7 mouse cellular contexts compared by ENCODE assay signal in genomic region chr1:65178126-65178901, GRCm38 (mm10). TPM values are rescaled to one million over a fixed set of nuclear protein-coding genes. Genes with fewer than 3 reads are reported as not detected.
DNase-seq lines count a peak whose midpoint lies in the region; ATAC-seq lines count a peak whose summit lies in the region.

No protein-coding gene starts in this region.

- H3K27me3 ChIP-seq in embryonic facial prominence, embryonic 10.5 days (replicated peaks; ENCODE audit: low read depth, poor library complexity, severe bottlenecking) = no peaks in the 10 kb centered on the region
- no peaks in the 10 kb centered on the region for H3K27me3 ChIP-seq in limb, embryonic 10.5 days (ENCODE audit: low read depth, poor library complexity, severe bottlenecking)
- H3K27me3 ChIP-seq in midbrain, embryonic 13.5 days = no peaks in the 10 kb centered on the region

- H3K27ac ChIP-seq in embryonic facial prominence, embryonic 10.5 days (replicated peaks) = peak overlapping the region; percentile 96
- peak overlapping the region; percentile 95 for H3K27ac ChIP-seq in limb, embryonic 10.5 days
- H3K27ac ChIP-seq in midbrain, embryonic 13.5 days = peak overlapping the region; percentile 99

- no peaks in the 10 kb centered on the region for H3K9me3 ChIP-seq in embryonic facial prominence, embryonic 10.5 days
- H3K9me3 ChIP-seq in limb, embryonic 10.5 days (replicated peaks) = no peaks in the 10 kb centered on the region
- H3K9me3 ChIP-seq in midbrain, embryonic 13.5 days = no peaks in the 10 kb centered on the region

- ATAC-seq in granulocyte monocyte progenitor cell, adult 5-6 weeks (replicated peaks; ENCODE audit: poor library complexity, severe bottlenecking) = peak; percentile 77
- ATAC-seq in midbrain, embryonic 13.5 days = peak; percentile 85

- peak overlapping the region; percentile 81 for H3K4me3 ChIP-seq in embryonic facial prominence, embryonic 10.5 days
- peak overlapping the region; percentile 82 for H3K4me3 ChIP-seq in limb, embryonic 10.5 days
- peak overlapping the region; percentile 76 for H3K4me3 ChIP-seq in midbrain, embryonic 13.5 days (replicated peaks)

- peak overlapping the region; percentile 68 for H3K4me2 ChIP-seq in midbrain, embryonic 13.5 days (replicated peaks)

- peak overlapping the region; percentile 88 for H3K9ac ChIP-seq in midbrain, embryonic 13.5 days (replicated peaks)

- peaks cover 22% of the 10 kb centered on the region for H3K4me1 ChIP-seq in embryonic facial prominence, embryonic 10.5 days
- H3K4me1 ChIP-seq in limb, embryonic 10.5 days = peaks cover 11% of the 10 kb centered on the region; the same call in 1 of the 2 replicates
- peaks cover 41% of the 10 kb centered on the region for H3K4me1 ChIP-seq in midbrain, embryonic 13.5 days (replicated peaks)

- peak; percentile 98 for DNase-seq in adrenal gland, postnatal 10 days
- peak; percentile 93 for DNase-seq in embryonic facial prominence, embryonic 10.5 days (ENCODE audit: low spot score)
- peak; percentile 98 for DNase-seq in kidney, adult 11 months
- DNase-seq in limb, embryonic 10.5 days (ENCODE audit: low spot score) = peak; percentile 91
- peak; percentile 84 for DNase-seq in spleen, adult 12 weeks (ENCODE audit: low spot score)

- WGBS in embryonic facial prominence, embryonic 10.5 days = 6% methylated on average over 27 of the region's 27 CpGs
- 8% methylated on average over 27 of the region's 27 CpGs for WGBS in limb, embryonic 10.5 days
- WGBS in midbrain, embryonic 13.5 days = 7% methylated on average over 27 of the region's 27 CpGs

- H3K36me3 ChIP-seq in embryonic facial prominence, embryonic 10.5 days (replicated peaks) = peaks cover 16% of the 10 kb centered on the region
- H3K36me3 ChIP-seq in limb, embryonic 10.5 days = peaks cover 15% of the 10 kb centered on the region
- peaks cover 13% of the 10 kb centered on the region for H3K36me3 ChIP-seq in midbrain, embryonic 13.5 days

RNA-seq across cellular contexts. Expression of gene Idh1, which starts 8.0 kb away (rescaled TPM):
- 100 to 1,000 TPM; 272 to 322 TPM for total RNA-seq in adrenal gland, postnatal 10 days (2021)
- polyA plus RNA-seq in embryonic facial prominence, embryonic 10.5 days (2016; fragmentation: Nextera tagmentation; extraction: Ambion mirVana) = 228 and 231 TPM in 2 replicates
- 98.5 and 119 TPM in 2 replicates for total RNA-seq in granulocyte monocyte progenitor cell, adult 5-6 weeks (2014; fragmentation: Nextera tagmentation)
- 214 and 218 TPM in 2 replicates for total RNA-seq in granulocyte monocyte progenitor cell, adult 5-6 weeks (2017)
- 147 and 173 TPM in 2 replicates for polyA plus RNA-seq in limb, embryonic 10.5 days (2016; fragmentation: Nextera tagmentation; extraction: Ambion mirVana)
- polyA plus RNA-seq in midbrain, embryonic 13.5 days (2015; fragmentation: Nextera tagmentation; extraction: Ambion mirVana) = 517 and 568 TPM in 2 replicates

RNA-seq across cellular contexts. Expression of gene Pikfyve, which starts 8.2 kb away (rescaled TPM):
- total RNA-seq in adrenal gland, postnatal 10 days (2021) = 10 to 100 TPM; 22.8 to 26.2 TPM
- polyA plus RNA-seq in embryonic facial prominence, embryonic 10.5 days (2016; fragmentation: Nextera tagmentation; extraction: Ambion mirVana) = 13.5 and 13.7 TPM in 2 replicates
- 23.0 and 26.7 TPM in 2 replicates for total RNA-seq in granulocyte monocyte progenitor cell, adult 5-6 weeks (2014; fragmentation: Nextera tagmentation)
- total RNA-seq in granulocyte monocyte progenitor cell, adult 5-6 weeks (2017) = 27.9 and 29.8 TPM in 2 replicates
- 13.1 and 13.2 TPM in 2 replicates for polyA plus RNA-seq in limb, embryonic 10.5 days (2016; fragmentation: Nextera tagmentation; extraction: Ambion mirVana)
- polyA plus RNA-seq in midbrain, embryonic 13.5 days (2015; fragmentation: Nextera tagmentation; extraction: Ambion mirVana) = 14.4 and 16.2 TPM in 2 replicates

RNA-seq across cellular contexts. Expression of gene D630023F18Rik, which starts 55.3 kb away (rescaled TPM):
- under 1 TPM; 0.24 to 0.36 TPM for total RNA-seq in adrenal gland, postnatal 10 days (2021)
- 0.50 and 0.56 TPM in 2 replicates for polyA plus RNA-seq in embryonic facial prominence, embryonic 10.5 days (2016; fragmentation: Nextera tagmentation; extraction: Ambion mirVana)
- total RNA-seq in granulocyte monocyte progenitor cell, adult 5-6 weeks (2014; fragmentation: Nextera tagmentation) = 0.70 TPM in 1 of 2 replicates, not detected in the other
- 1.3 and 2.3 TPM in 2 replicates for total RNA-seq in granulocyte monocyte progenitor cell, adult 5-6 weeks (2017)
- 0.35 and 0.50 TPM in 2 replicates for polyA plus RNA-seq in limb, embryonic 10.5 days (2016; fragmentation: Nextera tagmentation; extraction: Ambion mirVana)
- 0.26 and 0.27 TPM in 2 replicates for polyA plus RNA-seq in midbrain, embryonic 13.5 days (2015; fragmentation: Nextera tagmentation; extraction: Ambion mirVana)

RNA-seq across cellular contexts. Expression of gene Gm28845, which starts 59.0 kb away (rescaled TPM):
- not detected for total RNA-seq in adrenal gland, postnatal 10 days (2021)
- polyA plus RNA-seq in embryonic facial prominence, embryonic 10.5 days (2016; fragmentation: Nextera tagmentation; extraction: Ambion mirVana) = not detected in 2 replicates
- not detected in 2 replicates for total RNA-seq in granulocyte monocyte progenitor cell, adult 5-6 weeks (2014; fragmentation: Nextera tagmentation)
- total RNA-seq in granulocyte monocyte progenitor cell, adult 5-6 weeks (2017) = not detected in 2 replicates
- polyA plus RNA-seq in limb, embryonic 10.5 days (2016; fragmentation: Nextera tagmentation; extraction: Ambion mirVana) = not detected in 2 replicates
- not detected in 2 replicates for polyA plus RNA-seq in midbrain, embryonic 13.5 days (2015; fragmentation: Nextera tagmentation; extraction: Ambion mirVana)

Comparison
In these comparisons a context has a peak if more than half of its experiments do, and no peak if none do; other contexts are left out.
1. Peak in every context shown above with its lines: DNase-seq, ATAC-seq, H3K4me3 ChIP-seq and H3K27ac ChIP-seq.